Mouse (Mus musculus) ES-E14 (cell line): ENCODE data around the gene Zcchc3.

Experiments
- CHD2 ChIP-seq: IDR thresholded peaks from 2 replicates; pipeline ENCODE4 v1.6.1; 2014; ENCODE audit warnings: mild to moderate bottlenecking, low read depth, low read length, inconsistent platforms
- ZC3H11A ChIP-seq: IDR thresholded peaks from 2 replicates; pipeline ENCODE4 v1.6.1; 2012; ENCODE audit warnings: low read depth, mild to moderate bottlenecking, inconsistent platforms, low read length, borderline replicate concordance
- ZNF384 ChIP-seq: IDR thresholded peaks from 2 replicates; pipeline ENCODE4 v1.6.1; 2012; ENCODE audit warnings: low read depth, low read length, inconsistent platforms

DNA sequence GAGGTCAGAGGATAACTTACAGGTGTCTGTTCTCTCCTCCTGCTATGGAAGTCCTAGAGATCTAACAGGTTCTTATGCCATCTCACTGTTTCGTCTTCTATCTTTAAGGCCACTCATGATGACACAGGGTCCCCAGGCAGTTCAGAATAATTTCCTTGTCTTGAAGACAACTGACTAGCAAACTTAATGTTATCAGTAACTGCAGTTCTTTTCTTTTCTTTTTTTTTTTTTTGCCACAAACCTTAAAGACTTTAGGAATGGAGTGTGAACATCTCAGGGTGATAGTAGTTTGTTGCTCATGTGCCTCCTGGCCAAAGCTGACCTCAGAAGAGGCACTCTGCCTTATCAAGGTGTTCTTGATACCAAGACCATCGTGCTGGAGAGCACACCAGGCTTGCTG is 31.8 kb upstream of the Zcchc3 start:
- TF ChIP-seq CHD2 = no peak
- no peak for TF ChIP-seq ZC3H11A
- TF ChIP-seq ZNF384 = no peak
